Mouse (Mus musculus) small intestine, adult 2 months (tissue): ENCODE measurements around the gene Rbms3.

Experiments
- CTCF ChIP-seq: fragments of 200-500 bp; IDR thresholded peaks from 2 replicates; pipeline ENCODE4 v1.5.1; 2012; ENCODE audit warnings: low read depth, mild to moderate bottlenecking, control low read depth, inconsistent platforms, low read length, moderate library complexity, mixed read lengths; ENCODE audit not compliant: insufficient replicate concordance, insufficient read length; ENCODE audit errors: extremely low read depth
- POLR2A ChIP-seq: fragments of 200-500 bp; IDR thresholded peaks from 2 replicates; pipeline ENCODE4 v1.6.1; 2012; ENCODE audit warnings: low read depth, mild to moderate bottlenecking, control low read depth, inconsistent platforms, low read length, moderate library complexity

DNA sequence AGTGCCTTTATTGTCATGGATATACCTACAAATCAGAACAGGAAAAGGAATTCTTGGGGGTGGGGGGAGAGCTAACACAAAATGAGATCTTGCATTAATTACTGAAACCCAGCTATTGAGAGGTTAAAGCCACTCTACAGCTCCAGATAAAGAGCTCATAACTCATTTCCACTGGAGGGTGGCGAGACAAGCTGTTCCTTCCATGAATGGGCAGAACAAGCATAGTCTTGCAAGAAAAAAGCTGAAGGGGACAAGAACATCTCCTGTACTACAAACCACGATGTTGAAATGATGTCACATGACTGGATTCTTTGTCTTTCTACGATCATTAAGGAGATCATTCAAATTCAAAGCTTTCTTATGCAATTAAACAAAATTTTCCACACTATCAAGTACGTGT is 417.7 kb downstream of the Rbms3 start:
- no peak for TF ChIP-seq CTCF
- TF ChIP-seq POLR2A: no peak
